Mouse (Mus musculus): ENCODE results near the gene Ccl4.

The Ccl4 gene

GRCm38 (mm10) chr11:83675665-83676064 is 13.3 kb downstream of the Ccl4 start:
- DNase-seq (ENCODE audit: low spot score), result no peak

GRCm38 (mm10) chr11:83689918-83690317 is 27.5 kb downstream of the Ccl4 start:
- DNase-seq (ENCODE audit: low spot score), result no peak

- no peak for DNase-seq (ENCODE audit: low spot score)
Measured at GRCm38 (mm10) chr11:83692008-83692407, 29.6 kb downstream of the Ccl4 start.

DNA sequence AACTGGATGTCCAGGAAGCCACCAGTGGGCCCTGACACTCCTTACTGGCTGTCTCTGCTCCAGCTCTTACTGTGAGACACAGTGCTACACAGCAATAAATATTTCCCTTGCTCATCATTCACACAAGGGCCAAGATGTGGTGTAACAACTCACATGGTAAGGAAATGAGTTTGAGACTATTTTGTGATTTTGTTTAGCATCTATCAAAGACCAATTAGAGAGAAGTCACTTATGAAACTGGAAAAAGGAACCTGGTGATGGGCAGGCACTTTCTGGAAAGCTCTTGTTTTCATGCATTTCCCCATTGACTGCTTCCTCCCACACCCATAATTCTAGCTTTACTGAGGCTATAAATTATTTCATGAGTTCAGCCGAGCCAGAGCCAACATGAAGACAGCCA is 41.3 kb downstream of the Ccl4 start, which contains the start of gene Wfdc17:
TSS of gene Wfdc17 (plus strand) at position 287 of the 400 bp plus-strand sequence.
- DNase-seq (ENCODE audit: low spot score), result no peak

DNA sequence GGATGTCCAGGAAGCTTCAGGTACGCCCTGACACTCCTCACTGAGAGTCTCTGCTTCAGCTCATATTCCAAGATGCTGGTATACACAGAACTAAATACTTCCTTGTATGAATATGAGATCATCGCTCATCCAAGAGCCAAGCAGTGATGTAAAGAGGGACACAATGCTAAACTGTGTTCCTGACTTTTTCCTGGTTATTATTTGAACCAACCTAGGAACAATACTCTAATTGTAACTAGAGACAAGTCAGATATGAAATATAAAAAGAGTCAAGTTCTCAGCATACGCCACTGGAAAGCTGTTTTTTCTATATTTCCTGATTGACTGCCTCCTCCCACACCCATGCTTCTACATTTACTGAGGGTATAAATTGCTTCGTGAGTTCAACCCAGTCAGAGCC is 46.3 kb downstream of the Ccl4 start, which contains the start of gene Wfdc18:
TSS of gene Wfdc18 (plus strand) at position 301 of the 400 bp plus-strand sequence.
- no peak for DNase-seq (ENCODE audit: low spot score)

DNA sequence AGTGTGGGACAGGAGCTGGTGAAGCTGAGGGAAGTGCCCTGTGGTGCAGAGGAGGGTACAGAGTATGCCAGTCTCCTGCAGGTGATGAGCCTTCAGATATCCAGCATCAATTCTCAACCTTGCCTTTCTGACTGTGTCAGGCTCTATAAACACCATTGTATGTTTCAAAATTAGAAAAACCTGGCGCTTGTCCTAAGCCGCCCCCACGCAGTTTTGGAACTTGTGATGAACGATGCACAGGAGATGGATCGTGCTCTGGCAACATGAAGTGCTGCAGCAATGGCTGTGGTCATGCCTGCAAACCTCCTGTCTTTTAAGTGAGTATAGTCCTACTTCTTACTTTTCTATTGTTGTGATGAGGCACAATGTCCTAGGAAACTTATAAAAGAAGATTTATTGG is 47.3 kb downstream of the Ccl4 start:
- no peak for DNase-seq (ENCODE audit: low spot score)

DNA sequence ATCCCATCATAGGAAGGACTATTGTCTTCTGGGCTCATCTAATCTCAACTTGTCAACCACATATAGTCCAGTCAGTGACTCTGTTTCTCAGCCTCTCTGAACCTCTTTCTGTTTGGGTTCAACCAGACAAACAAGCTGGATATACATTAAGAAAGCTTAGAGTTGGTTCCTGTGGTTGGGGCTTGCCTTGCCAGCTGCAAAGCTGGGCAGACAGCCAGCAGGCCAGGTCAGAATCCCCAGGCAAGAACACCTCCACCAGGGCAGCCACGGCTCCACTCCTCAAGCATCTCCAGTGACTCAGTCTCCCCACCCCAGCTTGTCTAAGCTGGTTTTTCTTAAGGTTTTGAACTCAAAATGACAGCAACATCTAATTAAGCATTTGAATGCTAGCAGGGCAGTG is 50.3 kb downstream of the Ccl4 start:
- DNase-seq (ENCODE audit: low spot score), result no peak

- DNase-seq (ENCODE audit: low spot score), result no peak
Measured at GRCm38 (mm10) chr11:83713925-83714324, 51.5 kb downstream of the Ccl4 start.
